Mouse (Mus musculus) bone marrow, adult 2 months (tissue): ENCODE measurements around the gene Fnip2.

Source experiments
- CTCF ChIP-seq: fragments of 200-500 bp; IDR thresholded peaks from 2 replicates; pipeline ENCODE4 v1.5.1; 2011; ENCODE audit warnings: low read length, control low read depth; ENCODE audit not compliant: control insufficient read depth, insufficient read depth
- POLR2A ChIP-seq: fragments of 200-500 bp; IDR thresholded peaks from 2 replicates; pipeline ENCODE4 v1.6.1; 2011; ENCODE audit warnings: low read depth, mild to moderate bottlenecking, control low read depth, low read length, borderline replicate concordance; ENCODE audit not compliant: control insufficient read depth

GRCm38 (mm10) chr3:79531581-79532271 is 35.9 kb downstream of the Fnip2 start:
- TF ChIP-seq CTCF = no peak
- TF ChIP-seq POLR2A = no peak
